ENCODE assay signal across 9 mouse cellular contexts in the genomic region with DNA sequence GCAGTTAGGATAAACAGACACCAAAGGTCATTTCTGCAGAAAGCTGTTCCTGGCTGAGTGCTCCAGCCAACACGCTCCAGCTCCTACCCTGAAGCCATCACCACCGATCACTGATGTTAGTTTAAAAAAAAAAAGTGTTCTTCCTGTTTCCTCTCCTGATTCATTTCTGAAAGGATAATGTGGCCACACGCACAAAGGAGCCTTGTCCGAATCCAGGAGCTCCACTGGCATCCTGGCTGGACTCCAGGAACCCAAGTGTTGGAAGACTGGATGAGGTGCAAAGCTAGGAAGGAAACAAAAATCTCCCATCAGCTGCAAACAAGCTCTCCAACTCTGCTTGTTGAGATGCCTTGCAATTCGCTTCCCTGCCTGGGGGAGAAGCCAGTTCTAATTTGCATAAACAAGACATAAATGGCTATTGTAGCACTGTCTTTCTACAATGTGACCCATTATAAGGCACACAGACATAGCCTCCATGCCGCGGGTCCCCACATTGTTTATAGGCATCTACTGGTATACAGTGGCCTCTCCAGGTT. TPM values are rescaled to one million over a fixed set of nuclear protein-coding genes. Genes with fewer than 3 reads are reported as not detected.
DNase-seq lines count a peak whose midpoint lies in the region; ATAC-seq and TF ChIP-seq lines count a peak whose summit lies in the region.
"Had no signal": no experiment of that assay in that cellular context is flagged by ENCODE, and none has a peak within 500 bp of the region (broad histone marks: within the 10 kb centered on the region; RNA-seq: fewer than 3 reads in every experiment).

No protein-coding gene starts in this region.

- peak; percentile 91 for DNase-seq in Muller cell, postnatal 12 days (ENCODE audit: inconsistent ontology term)
- peak; percentile 54 for DNase-seq in cerebellum, adult 11 months
- DNase-seq in frontal cortex, postnatal 10 days (ENCODE audit: low spot score in 2 of 2) = peak; percentile 53 to 59
- DNase-seq in hindbrain, postnatal 0 days (ENCODE audit: low spot score) = peak; percentile 84
- DNase-seq in left cerebral cortex, postnatal 36 days (ENCODE audit: low spot score in 2 of 2) = peak; percentile 38 to 55
- no peak for DNase-seq in urinary bladder, postnatal 36 days (ENCODE audit: low spot score in 2 of 2)
- no peak for DNase-seq in thymus, adult 2 months

- H3K27ac ChIP-seq in hindbrain, postnatal 0 days = peak overlapping the region; percentile 79
- peak overlapping the region; percentile 60 for H3K27ac ChIP-seq in neural tube, embryonic 14.5 days (ENCODE audit: low read depth, low read length)
- no peak overlapping the region for H3K27ac ChIP-seq in thymus, adult 2 months (ENCODE audit: control insufficient read depth, insufficient read depth, low read length)

- H3K36me3 ChIP-seq in hindbrain, postnatal 0 days (ENCODE audit: insufficient read depth, low read length) = no peaks in the 10 kb centered on the region
- H3K36me3 ChIP-seq in neural tube, embryonic 14.5 days (ENCODE audit: control insufficient read depth, insufficient read depth, low read length) = no peaks in the 10 kb centered on the region
- no peaks in the 10 kb centered on the region for H3K36me3 ChIP-seq in thymus, adult 2 months (ENCODE audit: control insufficient read depth, insufficient read depth, low read length)

- intact Hi-C loops in left cerebral cortex, postnatal 36 days (cut with DNase I) = no loop called here

- WGBS in hindbrain, postnatal 0 days = 23% methylated on average over 7 of the region's 7 CpGs
- WGBS in neural tube, embryonic 14.5 days = 42% methylated on average over 7 of the region's 7 CpGs
- WGBS in thymus, adult 2 months = 80% methylated on average over 7 of the region's 7 CpGs

- 0 out of 2 replicates have a peak overlapping the region, but pooled peaks have one; percentile 19 for H3K4me2 ChIP-seq in hindbrain, postnatal 0 days (ENCODE audit: low read depth, low read length)
- no peak overlapping the region for H3K4me2 ChIP-seq in neural tube, embryonic 14.5 days (ENCODE audit: low read depth, low read length)

- H3K27me3 ChIP-seq in hindbrain, postnatal 0 days (ENCODE audit: insufficient read depth, low read length) = no peaks in the 10 kb centered on the region
- no peaks in the 10 kb centered on the region for H3K27me3 ChIP-seq in neural tube, embryonic 14.5 days (ENCODE audit: control insufficient read depth, insufficient read depth, low read length)
- H3K27me3 ChIP-seq in thymus, adult 2 months (ENCODE audit: control insufficient read depth, insufficient read depth, low read length) = no peaks in the 10 kb centered on the region

- TF ChIP-seq POLR2A in thymus, adult 2 months (IDR thresholded peaks at IDR 0.05; ENCODE audit: control insufficient read depth, extremely low read depth, insufficient read depth, low read length, poor library complexity) = no peak

- no peak overlapping the region for H3K9ac ChIP-seq in hindbrain, postnatal 0 days (replicated peaks; ENCODE audit: low read length)
- H3K9ac ChIP-seq in neural tube, embryonic 14.5 days (replicated peaks; ENCODE audit: low read depth, low read length) = no peak overlapping the region

- TF ChIP-seq CTCF in hindbrain, postnatal 0 days (IDR thresholded peaks at IDR 0.05; ENCODE audit: low read depth) = peak; percentile 26; the same call in 1 of the 2 replicates
- no peak for TF ChIP-seq CTCF in thymus, adult 2 months (IDR thresholded peaks at IDR 0.05; ENCODE audit: borderline replicate concordance, control insufficient read depth, extremely low read depth, insufficient read depth, low read length, poor library complexity)

- no peaks in the 10 kb centered on the region for H3K4me1 ChIP-seq in hindbrain, postnatal 0 days (ENCODE audit: insufficient read depth, low read length)
- H3K4me1 ChIP-seq in neural tube, embryonic 14.5 days (ENCODE audit: control insufficient read depth, insufficient read depth, low read length) = 0 out of 2 replicates have a peak, but pooled peaks cover 3% of the 10 kb centered on the region
- peaks cover 4% of the 10 kb centered on the region for H3K4me1 ChIP-seq in thymus, adult 2 months (replicated peaks; ENCODE audit: control insufficient read depth, insufficient read depth, low read length)

- H3K4me3 ChIP-seq in hindbrain, postnatal 0 days (ENCODE audit: low read length) = no peak overlapping the region
- no peak overlapping the region for H3K4me3 ChIP-seq in neural tube, embryonic 14.5 days (ENCODE audit: low read depth, low read length)
- H3K4me3 ChIP-seq in thymus, adult 2 months (ENCODE audit: control insufficient read depth, insufficient read depth, low read length) = no peak overlapping the region

- peak; percentile 93 for ATAC-seq in hindbrain, postnatal 0 days
- peak; percentile 71; the same call in 1 of the 2 replicates for ATAC-seq in neural tube, embryonic 14.5 days (ENCODE audit: low read depth)

- no peaks in the 10 kb centered on the region for H3K9me3 ChIP-seq in hindbrain, postnatal 0 days (ENCODE audit: low read length)
- no peaks in the 10 kb centered on the region for H3K9me3 ChIP-seq in neural tube, embryonic 14.5 days (ENCODE audit: control insufficient read depth, low read length)

RNA-seq across cellular contexts. Expression of a gene that starts 37.2 kb away (rescaled TPM):
- total RNA-seq in hindbrain, postnatal 0 days (2014; rRNA removed) = 0.05 TPM in 1 of 2 replicates, not detected in the other
- polyA plus RNA-seq in hindbrain, postnatal 0 days (2015; fragmentation: Nextera tagmentation; extraction: Ambion mirVana) = 0.06 TPM in 1 of 2 replicates, not detected in the other
- not detected for total RNA-seq in left cerebral cortex, postnatal 36 days (2021)
- polyA plus RNA-seq in neural tube, embryonic 14.5 days (2014; fragmentation: Nextera tagmentation; extraction: Ambion mirVana) = not detected in 2 replicates
- not detected in 2 replicates for polyA plus RNA-seq in thymus, adult 2 months (2012; rRNA removed)
- polyA plus RNA-seq: limb, embryonic 11.5 days had no signal

Comparison
In these comparisons a context has a peak if more than half of its experiments do, and no peak if none do; other contexts are left out.
1. DNase-seq: peak in Muller cell, postnatal 12 days (single experiment), cerebellum, adult 11 months (single experiment), frontal cortex, postnatal 10 days (2 of 2), hindbrain, postnatal 0 days (single experiment) and left cerebral cortex, postnatal 36 days (2 of 2); none in urinary bladder, postnatal 36 days (0 of 2) and thymus, adult 2 months (single experiment).